Mouse (Mus musculus) brain, embryonic 14.5 days (tissue): ENCODE measurements around the gene Polg.
A peak's percentile ranks its signal among the peaks of the same experiment; 100 is the strongest.

Source experiments
- CTCF ChIP-seq: fragments of 200-500 bp; IDR thresholded peaks from 2 replicates; pipeline ENCODE4 v1.5.1; 2012; ENCODE audit warnings: inconsistent platforms, mild to moderate bottlenecking, moderate library complexity, borderline replicate concordance; ENCODE audit not compliant: insufficient read depth, insufficient read length; ENCODE audit errors: extremely low read depth
- POLR2A ChIP-seq: fragments of 200-500 bp; IDR thresholded peaks from 2 replicates; pipeline ENCODE4 v1.6.1; 2012; ENCODE audit warnings: mild to moderate bottlenecking, inconsistent platforms, borderline replicate concordance; ENCODE audit not compliant: poor library complexity, insufficient read depth, insufficient read length, severe bottlenecking; ENCODE audit errors: extremely low read depth

DNA sequence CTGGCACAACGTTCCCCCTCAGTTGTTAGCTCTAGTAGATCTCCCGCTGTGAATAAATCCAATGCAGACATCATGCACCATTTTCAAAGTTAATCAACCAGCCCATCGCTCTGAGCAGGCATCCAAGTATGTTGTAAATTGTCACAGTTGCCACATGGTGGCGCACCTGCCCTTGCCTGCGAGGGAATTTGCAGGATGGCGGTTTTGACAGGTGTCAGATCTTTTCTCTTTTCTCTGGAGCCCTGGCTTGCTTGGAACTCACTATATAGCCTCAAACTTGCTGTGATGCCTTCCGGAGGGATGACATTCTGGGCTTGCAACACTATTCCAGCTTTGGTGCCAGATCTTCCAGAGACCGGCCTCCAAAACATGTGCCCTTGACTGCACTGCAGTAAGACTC, 27.8 kb upstream of the Polg start:
- TF ChIP-seq CTCF (peak; percentile 99), POLR2A (no peak)
